Mouse (Mus musculus): Measurements from ENCODE around the gene Galp.
"Not testable (repeated sequence)": the region's sequence is repeated elsewhere in the genome, so short reads cannot be mapped to it uniquely, and the experiment has no call there.

The Galp gene

DNA sequence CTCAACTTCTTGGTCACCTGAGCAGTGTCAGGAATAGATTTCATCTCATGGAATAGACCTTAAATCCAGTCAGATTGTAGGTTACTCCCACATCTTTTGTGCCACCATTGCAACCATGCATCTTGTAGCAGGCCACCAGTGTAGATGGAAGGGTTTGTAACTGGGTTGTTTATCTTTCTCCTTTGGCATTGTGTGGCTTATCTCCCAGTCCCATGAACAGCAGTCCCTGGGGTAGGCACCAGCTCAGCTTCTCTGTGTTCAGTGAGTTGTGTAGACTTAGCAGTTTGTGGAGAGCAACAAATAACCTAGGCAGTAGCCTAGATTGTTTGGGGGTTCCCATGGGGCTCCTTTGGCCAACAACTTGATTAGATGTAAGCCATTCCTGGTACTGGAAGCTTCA is 14.0 kb upstream of the Galp start:
- no peak for DNase-seq

- no peak for DNase-seq
Measured at GRCm38 (mm10) chr7:6183802-6184201, 13.1 kb upstream of the Galp start.

GRCm38 (mm10) chr7:6184521-6184920 is 12.4 kb upstream of the Galp start:
- no peak for DNase-seq

- DNase-seq = no peak
Measured at GRCm38 (mm10) chr7:6185391-6185790, 11.5 kb upstream of the Galp start.

GRCm38 (mm10) chr7:6186176-6186575 is 10.7 kb upstream of the Galp start:
- DNase-seq = no peak

GRCm38 (mm10) chr7:6186756-6187155 is 10.1 kb upstream of the Galp start:
- no peak for DNase-seq

DNA sequence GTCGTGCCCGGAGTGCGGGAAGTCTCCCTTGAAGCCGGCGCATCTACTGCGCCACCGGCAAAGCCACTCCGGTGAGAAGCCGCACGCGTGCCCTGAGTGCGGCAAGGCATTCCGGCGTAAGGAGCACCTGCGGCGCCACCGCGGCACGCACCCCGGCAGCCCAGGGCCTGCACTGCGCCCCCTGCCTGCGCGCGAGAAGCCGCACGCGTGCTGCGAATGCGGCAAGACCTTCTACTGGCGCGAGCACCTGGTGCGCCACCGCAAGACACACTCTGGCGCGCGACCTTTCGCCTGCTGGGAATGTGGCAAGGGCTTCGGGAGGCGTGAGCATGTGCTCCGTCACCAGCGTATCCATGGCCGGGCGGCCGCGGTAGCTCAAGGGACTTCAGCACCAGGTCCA is 7.3 kb upstream of the Galp start:
- no peak for DNase-seq

- DNase-seq = peak; percentile 36 to 82
Measured at GRCm38 (mm10) chr7:6191376-6191775, 5.5 kb upstream of the Galp start.

GRCm38 (mm10) chr7:6194129-6194528 is 2.8 kb upstream of the Galp start:
- DNase-seq = peak in 1 of 2 experiments; percentile 57

- no peak for DNase-seq
Measured at GRCm38 (mm10) chr7:6195777-6196176, 1.1 kb upstream of the Galp start.

DNA sequence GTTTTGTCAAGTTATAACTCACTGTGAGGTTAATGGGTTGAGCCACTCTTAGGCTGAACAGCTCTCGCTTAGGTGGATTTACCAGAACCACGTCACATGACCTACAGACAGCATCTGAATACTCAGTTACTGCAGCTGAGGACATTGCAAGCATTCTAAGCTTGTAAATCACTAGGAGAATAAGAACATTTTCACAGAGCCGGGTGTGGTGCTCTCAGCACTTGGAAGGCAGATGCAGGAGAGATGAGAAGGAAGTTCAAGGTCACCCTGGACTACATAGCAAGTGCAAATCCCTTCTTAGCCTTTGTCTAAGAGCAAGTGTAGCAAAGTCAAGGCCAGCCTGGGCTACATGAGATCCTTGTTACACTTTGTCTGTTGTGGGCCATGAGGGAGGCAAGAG is 7.3 kb downstream of the Galp start:
- no peak for DNase-seq

DNA sequence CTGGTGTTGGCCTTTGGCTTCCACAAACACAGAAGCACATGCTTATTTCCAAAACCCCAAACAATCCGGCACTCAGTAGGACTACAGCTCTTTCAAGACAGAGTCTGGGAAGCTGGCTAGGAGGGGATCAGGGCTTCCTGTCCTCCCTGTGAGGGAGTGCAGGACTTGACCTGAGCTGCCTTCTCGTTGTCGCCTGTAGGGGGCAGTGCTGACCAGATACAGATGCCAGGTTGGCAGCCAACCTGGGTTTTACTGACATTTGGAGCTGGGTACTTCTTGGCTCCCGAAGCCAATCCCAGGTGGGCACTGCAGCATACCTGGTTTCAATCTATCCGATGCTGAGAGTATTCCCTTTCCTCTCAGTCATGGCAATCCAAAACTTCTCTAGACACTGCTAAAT is 16.3 kb downstream of the Galp start:
- DNase-seq = peak in 1 of 2 experiments; percentile 37

GRCm38 (mm10) chr7:6214691-6215090 is 17.8 kb downstream of the Galp start:
- not testable (repeated sequence) for DNase-seq

DNA sequence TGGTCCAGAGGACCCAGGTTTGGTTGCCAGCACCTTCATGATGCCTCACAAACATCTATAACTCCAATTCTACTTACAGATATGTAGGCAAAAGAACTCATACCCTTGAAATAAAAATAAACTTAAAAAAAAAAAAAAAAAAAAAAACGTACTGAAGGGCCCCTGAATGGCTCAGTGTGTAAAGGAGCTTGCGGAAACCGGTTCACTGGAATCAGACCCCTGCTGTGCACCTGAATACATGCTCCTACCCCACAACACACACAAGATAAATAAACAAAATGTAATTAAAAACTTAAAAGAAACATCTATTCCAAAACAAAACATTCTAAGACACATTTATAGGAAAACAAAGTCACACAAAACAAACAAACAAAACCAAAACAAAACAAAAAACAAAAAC is 23.3 kb downstream of the Galp start:
- DNase-seq = no peak

DNA sequence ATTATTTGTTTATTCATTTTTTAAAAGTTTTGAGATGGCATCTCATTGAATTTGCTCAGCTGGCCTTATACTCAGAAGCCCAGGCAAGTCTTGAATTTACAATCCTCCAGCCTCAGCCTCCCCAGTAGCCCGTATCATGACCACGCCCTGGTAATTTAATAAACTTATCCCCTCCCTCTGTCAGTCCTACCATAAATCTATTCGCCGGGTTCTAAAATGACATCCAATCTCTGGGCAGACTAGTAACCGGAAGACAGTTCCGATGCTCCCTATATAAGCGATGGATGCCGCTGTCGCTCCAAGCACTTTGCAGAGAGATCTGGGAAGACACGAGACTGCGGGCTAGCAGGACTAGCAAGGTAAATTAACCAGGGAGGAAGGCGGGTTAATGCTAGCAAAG is 25.1 kb downstream of the Galp start, which contains the start of gene Zscan5b:
Gene Zscan5b (plus strand): TSS at position 301 of the 400 bp plus-strand sequence.
- no peak for DNase-seq

DNA sequence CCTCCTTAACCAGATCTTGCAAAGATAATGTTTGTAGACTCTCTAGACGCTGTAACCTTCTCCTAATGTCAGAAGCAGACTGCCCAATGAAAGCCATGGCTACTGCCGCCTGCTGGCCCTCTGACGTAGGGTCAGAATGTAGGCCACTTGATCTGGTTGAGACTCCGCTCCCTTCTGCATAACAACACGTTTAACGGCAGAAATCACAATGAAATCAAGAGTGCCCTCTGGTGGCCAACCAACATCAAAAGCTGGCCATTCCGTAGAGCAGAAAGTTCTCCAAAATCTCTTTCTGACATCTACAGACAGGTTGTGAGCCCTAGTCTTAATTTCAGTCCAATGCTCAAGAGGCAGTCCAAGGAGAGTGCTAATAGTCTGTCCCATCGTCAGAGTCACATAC is 31.6 kb downstream of the Galp start:
- not testable (repeated sequence) for DNase-seq

- DNase-seq = no peak
Measured at GRCm38 (mm10) chr7:6239787-6240186, 42.9 kb downstream of the Galp start.

- peak in 1 of 2 experiments; percentile 44 for DNase-seq
Measured at GRCm38 (mm10) chr7:6240841-6241425, 44.0 kb downstream of the Galp start.

DNA sequence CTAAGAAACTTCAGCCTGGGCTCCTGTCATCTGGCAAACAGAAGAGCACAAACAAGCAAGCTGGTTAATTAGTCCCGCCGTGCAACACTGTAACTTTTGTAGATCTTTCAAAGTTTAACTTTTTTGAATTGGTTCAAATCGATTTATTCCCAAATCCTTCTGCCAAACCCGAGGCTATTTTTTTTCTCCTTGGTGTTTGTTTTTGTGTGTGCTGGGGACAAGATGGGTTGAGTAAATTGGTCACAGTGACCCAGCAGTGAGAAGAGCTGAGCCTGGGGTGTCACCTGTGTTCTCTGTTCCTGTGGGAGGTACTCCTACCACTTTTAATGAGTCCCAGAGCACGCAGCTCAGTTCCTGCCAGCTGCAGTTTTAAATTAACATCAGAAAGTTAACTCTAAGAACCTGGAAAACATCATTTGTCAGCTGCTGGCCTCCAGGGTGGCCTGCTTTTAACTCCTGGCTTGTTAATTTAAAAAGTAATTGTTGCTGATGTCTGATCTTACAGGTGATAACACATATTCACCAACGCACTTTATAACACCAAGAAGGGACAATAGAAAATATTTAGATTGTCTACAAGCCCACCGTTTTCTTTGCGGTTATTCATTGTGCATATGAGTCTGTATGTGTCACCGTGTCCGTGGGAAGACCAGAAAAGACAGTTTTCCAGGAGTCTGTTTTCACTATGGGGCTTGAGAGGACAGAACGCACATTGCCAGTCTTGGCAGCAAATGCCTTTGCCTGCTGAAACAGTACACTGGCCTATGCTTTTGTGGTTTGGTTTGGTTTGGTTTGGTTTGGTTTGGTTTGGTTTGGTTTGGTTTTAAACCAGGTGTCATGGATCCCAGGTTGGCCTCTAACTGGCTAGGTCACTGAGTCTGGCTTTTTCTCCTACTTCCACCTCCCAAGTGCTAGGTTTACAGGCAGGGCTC is 47.7 kb downstream of the Galp start:
- no peak for DNase-seq

- DNase-seq = no peak
Measured at GRCm38 (mm10) chr7:6252410-6252809, 55.5 kb downstream of the Galp start, which contains the start of gene Epp13. Gene Epp13 (plus strand): TSS chr7:6252710.

GRCm38 (mm10) chr7:6254451-6254850 is 57.6 kb downstream of the Galp start:
- DNase-seq = no peak

- no peak for DNase-seq
Measured at GRCm38 (mm10) chr7:6257386-6257785, 60.5 kb downstream of the Galp start.

DNA sequence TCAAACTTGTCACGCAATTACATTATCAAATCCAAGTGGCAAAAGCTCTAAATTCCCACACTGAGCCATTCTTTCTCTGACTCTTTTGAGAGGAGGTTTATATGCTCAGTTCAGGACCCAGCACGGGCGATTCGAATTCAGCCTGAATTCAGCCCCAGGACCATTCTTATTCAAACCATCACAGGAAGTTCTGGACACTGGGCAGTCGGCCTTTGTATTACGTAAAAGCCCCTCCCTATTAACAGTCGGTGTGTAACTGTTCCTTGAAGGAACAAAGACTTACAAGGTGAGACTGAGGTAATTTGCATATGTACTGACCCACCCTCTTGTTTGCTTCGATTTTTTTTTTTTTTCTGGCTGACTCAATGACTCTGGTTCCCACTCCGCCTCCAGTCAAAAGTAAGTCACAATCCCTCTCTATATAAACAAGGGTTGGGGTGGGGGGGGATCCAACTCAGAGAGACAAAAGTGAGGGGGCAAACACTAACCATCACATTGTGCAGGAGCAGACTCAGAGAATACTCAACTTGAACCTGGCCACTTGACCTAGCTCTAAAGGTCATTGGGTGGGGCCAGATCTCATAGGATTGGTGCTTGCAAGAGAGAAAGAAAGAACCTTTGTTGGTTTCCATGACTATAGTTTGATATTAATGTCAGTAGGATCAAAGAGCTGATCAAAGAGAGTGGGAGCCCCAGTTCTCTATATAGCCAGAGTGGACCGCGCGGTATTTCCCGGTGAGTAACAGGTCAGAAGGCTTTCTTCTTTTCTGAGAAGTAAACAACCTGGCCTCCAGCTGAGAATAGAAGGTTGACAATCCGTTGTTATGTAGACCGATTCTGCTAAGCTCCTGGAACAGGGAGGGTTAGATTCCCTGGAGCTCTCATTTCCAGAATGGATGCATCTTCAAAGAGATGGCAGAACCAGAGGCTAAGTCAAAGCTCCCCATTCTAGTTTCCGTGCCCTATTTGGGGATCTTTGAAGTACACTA is 61.6 kb downstream of the Galp start:
- no peak for DNase-seq
